In the genomic region with DNA sequence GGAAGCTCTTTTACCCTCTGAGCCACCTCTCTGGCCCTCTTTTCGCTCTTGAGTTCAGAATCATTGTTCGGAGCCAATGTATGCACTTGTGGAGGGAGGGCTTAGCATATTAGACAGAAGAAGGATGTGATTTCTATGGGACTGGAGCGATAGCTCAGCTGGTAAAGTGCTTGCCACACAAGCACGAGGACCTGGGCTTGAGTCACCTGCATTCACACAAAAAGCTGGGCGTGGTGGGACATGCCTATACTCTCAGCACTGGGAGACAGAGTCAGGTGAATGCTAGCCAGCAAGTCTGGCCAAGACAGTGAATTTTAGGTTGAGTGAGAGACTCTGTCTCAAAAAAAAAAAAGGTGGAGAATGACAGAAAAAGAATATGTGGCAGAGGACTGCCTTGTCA, we compare ENCODE assay signal across 28 mouse cellular contexts.
DNase-seq lines count a peak whose midpoint lies in the region; ATAC-seq and TF ChIP-seq lines count a peak whose summit lies in the region.
"Had no signal": no experiment of that assay in that cellular context is flagged by ENCODE, and none has a peak within 500 bp of the region (broad histone marks: within the 10 kb centered on the region; RNA-seq: fewer than 3 reads in every experiment).

No protein-coding gene starts in this region.

- no peak overlapping the region for H3K9ac ChIP-seq in hindbrain, embryonic 13.5 days
- no peak overlapping the region for H3K9ac ChIP-seq in hindbrain, embryonic 14.5 days
- H3K9ac ChIP-seq in embryonic facial prominence, embryonic 12.5 days = no peak overlapping the region
- H3K9ac ChIP-seq in limb, embryonic 14.5 days (ENCODE audit: low read depth, low read length, severe bottlenecking) = no peak overlapping the region
- no peak overlapping the region for H3K9ac ChIP-seq in liver, postnatal 0 days (replicated peaks)
- H3K9ac ChIP-seq: heart, embryonic 15.5 days; limb, embryonic 15.5 days; liver, embryonic 14.5 days; lung, embryonic 14.5 days; midbrain, embryonic 15.5 days; neural tube, embryonic 15.5 days had no signal

- 0 out of 2 replicates have a peak, but pooled peaks cover 2% of the 10 kb centered on the region for H3K27me3 ChIP-seq in hindbrain, embryonic 13.5 days
- no peaks in the 10 kb centered on the region for H3K27me3 ChIP-seq in hindbrain, embryonic 14.5 days (ENCODE audit: control insufficient read depth, insufficient read depth, low read length)
- no peaks in the 10 kb centered on the region for H3K27me3 ChIP-seq in embryonic facial prominence, embryonic 12.5 days
- no peaks in the 10 kb centered on the region for H3K27me3 ChIP-seq in limb, embryonic 14.5 days (ENCODE audit: control insufficient read depth, insufficient read depth, low read length)
- H3K27me3 ChIP-seq in liver, postnatal 0 days (ENCODE audit: insufficient read depth, low read length) = no peaks in the 10 kb centered on the region
- H3K27me3 ChIP-seq: heart, embryonic 15.5 days; limb, embryonic 15.5 days; midbrain, embryonic 15.5 days; neural tube, embryonic 15.5 days had no signal

- no peak overlapping the region for H3K4me3 ChIP-seq in hindbrain, embryonic 13.5 days
- no peak overlapping the region for H3K4me3 ChIP-seq in hindbrain, embryonic 14.5 days (replicated peaks; ENCODE audit: low read length)
- no peak overlapping the region for H3K4me3 ChIP-seq in embryonic facial prominence, embryonic 12.5 days
- H3K4me3 ChIP-seq in limb, embryonic 14.5 days (replicated peaks; ENCODE audit: low read length) = no peak overlapping the region
- no peak overlapping the region for H3K4me3 ChIP-seq in liver, postnatal 0 days (ENCODE audit: low read depth, low read length)
- H3K4me3 ChIP-seq: erythroblast, embryonic 14.5 days; heart, embryonic 15.5 days; limb, embryonic 15.5 days; midbrain, embryonic 15.5 days; neural tube, embryonic 15.5 days had no signal

- no peak for TF ChIP-seq CTCF in liver, postnatal 0 days (IDR thresholded peaks at IDR 0.05; ENCODE audit: low read depth)

- DNase-seq in hindbrain, embryonic 14.5 days (ENCODE audit: low spot score) = no peak
- peak; percentile 7 for DNase-seq in large intestine, adult 2 months (ENCODE audit: low read depth, low spot score)
- no peak for DNase-seq in limb, embryonic 14.5 days (ENCODE audit: low spot score)
- DNase-seq in liver, postnatal 0 days = no peak
- DNase-seq in cerebellum, adult 11 months = no peak
- DNase-seq: adrenal gland, adult 8-10 months; cerebellum, adult 9-10 months; cerebellum, postnatal 36 days; kidney, adult 8-10 months; kidney, postnatal 4 days; layer of hippocampus, postnatal 36 days; lung, embryonic 14.5 days; right cerebral cortex, postnatal 25 days; spleen, adult 18-20 months; thymus, adult 2 months; thymus, postnatal 4 days had no signal

- H3K9me3 ChIP-seq in hindbrain, embryonic 13.5 days = no peaks in the 10 kb centered on the region
- H3K9me3 ChIP-seq in hindbrain, embryonic 14.5 days (ENCODE audit: control insufficient read depth, low read length) = no peaks in the 10 kb centered on the region
- no peaks in the 10 kb centered on the region for H3K9me3 ChIP-seq in embryonic facial prominence, embryonic 12.5 days
- no peaks in the 10 kb centered on the region for H3K9me3 ChIP-seq in limb, embryonic 14.5 days (ENCODE audit: control insufficient read depth, low read length)
- H3K9me3 ChIP-seq in liver, postnatal 0 days (ENCODE audit: low read length) = no peaks in the 10 kb centered on the region
- H3K9me3 ChIP-seq: heart, embryonic 15.5 days; limb, embryonic 15.5 days; midbrain, embryonic 15.5 days; neural tube, embryonic 15.5 days had no signal

- no peak for TF ChIP-seq EP300 in liver, postnatal 0 days (IDR thresholded peaks at IDR 0.05; ENCODE audit: low read depth)

- peak overlapping the region; percentile 82 for H3K27ac ChIP-seq in hindbrain, embryonic 13.5 days
- H3K27ac ChIP-seq in hindbrain, embryonic 14.5 days = no peak overlapping the region
- H3K27ac ChIP-seq in embryonic facial prominence, embryonic 12.5 days = peak overlapping the region; percentile 64
- 0 out of 2 replicates have a peak overlapping the region, but pooled peaks have one; percentile 19 for H3K27ac ChIP-seq in limb, embryonic 14.5 days (replicated peaks; ENCODE audit: low read depth, low read length)
- no peak overlapping the region for H3K27ac ChIP-seq in liver, postnatal 0 days (ENCODE audit: low read depth)
- H3K27ac ChIP-seq: heart, embryonic 15.5 days; kidney, postnatal 0 days; liver, embryonic 14.5 days; macrophage had no signal

- H3K4me2 ChIP-seq in hindbrain, embryonic 13.5 days = no peak overlapping the region
- no peak overlapping the region for H3K4me2 ChIP-seq in hindbrain, embryonic 14.5 days (replicated peaks)
- no peak overlapping the region for H3K4me2 ChIP-seq in embryonic facial prominence, embryonic 12.5 days (replicated peaks)
- H3K4me2 ChIP-seq in limb, embryonic 14.5 days (replicated peaks; ENCODE audit: low read depth, low read length, severe bottlenecking) = no peak overlapping the region
- no peak overlapping the region for H3K4me2 ChIP-seq in liver, postnatal 0 days (ENCODE audit: low read depth, low read length)
- H3K4me2 ChIP-seq: heart, embryonic 15.5 days; limb, embryonic 15.5 days; lung, embryonic 14.5 days; midbrain, embryonic 15.5 days had no signal

- H3K36me3 ChIP-seq in hindbrain, embryonic 13.5 days = no peaks in the 10 kb centered on the region
- H3K36me3 ChIP-seq in hindbrain, embryonic 14.5 days (replicated peaks; ENCODE audit: control insufficient read depth, insufficient read depth) = no peaks in the 10 kb centered on the region
- H3K36me3 ChIP-seq in embryonic facial prominence, embryonic 12.5 days = no peaks in the 10 kb centered on the region
- H3K36me3 ChIP-seq in limb, embryonic 14.5 days (ENCODE audit: control insufficient read depth, insufficient read depth, low read length) = no peaks in the 10 kb centered on the region
- no peaks in the 10 kb centered on the region for H3K36me3 ChIP-seq in liver, postnatal 0 days (replicated peaks; ENCODE audit: insufficient read depth, low read length)
- H3K36me3 ChIP-seq: heart, embryonic 15.5 days; limb, embryonic 15.5 days; midbrain, embryonic 15.5 days; neural tube, embryonic 15.5 days had no signal

- no peak for TF ChIP-seq POLR2A in limb, embryonic 14.5 days (IDR thresholded peaks at IDR 0.05; ENCODE audit: borderline replicate concordance, extremely low read depth, insufficient read depth, insufficient read length)

- no peak for ATAC-seq in hindbrain, embryonic 13.5 days (ENCODE audit: low FRiP score)
- no peak for ATAC-seq in hindbrain, embryonic 14.5 days (ENCODE audit: low FRiP score)
- ATAC-seq in embryonic facial prominence, embryonic 12.5 days (ENCODE audit: insufficient number of reproducible peaks, insufficient read depth, low FRiP score, low TSS enrichment) = no peak
- no peak for ATAC-seq in limb, embryonic 14.5 days (ENCODE audit: low FRiP score, low read depth)
- no peak for ATAC-seq in liver, postnatal 0 days
- ATAC-seq: activated CD4-positive, CD25-positive, alpha-beta regulatory T cell, adult 4 months; forebrain, embryonic 16.5 days had no signal

- peaks cover 35% of the 10 kb centered on the region for H3K4me1 ChIP-seq in hindbrain, embryonic 13.5 days (replicated peaks)
- peaks cover 25% of the 10 kb centered on the region for H3K4me1 ChIP-seq in hindbrain, embryonic 14.5 days (replicated peaks; ENCODE audit: control insufficient read depth, insufficient read depth, low read length)
- H3K4me1 ChIP-seq in embryonic facial prominence, embryonic 12.5 days = peaks cover 14% of the 10 kb centered on the region
- peaks cover 23% of the 10 kb centered on the region for H3K4me1 ChIP-seq in limb, embryonic 14.5 days (ENCODE audit: control insufficient read depth, insufficient read depth, low read length)
- no peaks in the 10 kb centered on the region for H3K4me1 ChIP-seq in liver, postnatal 0 days (ENCODE audit: insufficient read depth)

- 78% methylated on average over 5 of the region's 5 CpGs for WGBS in hindbrain, embryonic 13.5 days
- WGBS in hindbrain, embryonic 14.5 days = 76% methylated on average over 5 of the region's 5 CpGs
- WGBS in embryonic facial prominence, embryonic 12.5 days = 87% methylated on average over 5 of the region's 5 CpGs
- 53% methylated on average over 5 of the region's 5 CpGs for WGBS in large intestine, adult 2 months
- WGBS in limb, embryonic 14.5 days = 60% methylated on average over 5 of the region's 5 CpGs
- 79% methylated on average over 5 of the region's 5 CpGs for WGBS in liver, postnatal 0 days (ENCODE audit: insufficient replicate concordance)

Comparison
In these comparisons a context has a peak if more than half of its experiments do, and no peak if none do; other contexts are left out.
1. H3K27ac ChIP-seq: peak in hindbrain, embryonic 13.5 days (single experiment), embryonic facial prominence, embryonic 12.5 days (single experiment) and limb, embryonic 14.5 days (single experiment); none in hindbrain, embryonic 14.5 days (single experiment) and liver, postnatal 0 days (single experiment).